Mouse (Mus musculus): ENCODE data around the gene Dmrt3. TPM values are rescaled to one million over a fixed set of nuclear protein-coding genes. Genes with fewer than 3 reads are reported as not detected.

Gene Dmrt3
- polyA plus RNA-seq, 1 experiment from 2014 or later, result not detected

- DNase-seq, result peak; percentile 93
- Histone ChIP-seq H3K4me3 (replicated peaks; ENCODE audit: low read depth, low read length) (peak overlapping the region; percentile 33), H3K27ac (replicated peaks; ENCODE audit: low read depth, low read length) (no peak overlapping the region), H3K9ac (replicated peaks; ENCODE audit: low read length) (peak overlapping the region; percentile 43; the same call in 1 of the 2 replicates), H3K36me3 (ENCODE audit: control insufficient read depth, insufficient read depth, low read length) (no peaks in the 10 kb centered on the region), H3K27me3 (ENCODE audit: control insufficient read depth, insufficient read depth, low read length) (no peaks in the 10 kb centered on the region), H3K4me1 (ENCODE audit: control insufficient read depth, insufficient read depth, low read length) (no peaks in the 10 kb centered on the region), H3K9me3 (ENCODE audit: control insufficient read depth, low read length) (no peaks in the 10 kb centered on the region), H3K4me2 (ENCODE audit: low read length) (peak overlapping the region; percentile 54)
- WGBS, result 16% methylated on average over 22 of the region's 22 CpGs
- ATAC-seq (ENCODE audit: low FRiP score, low TSS enrichment), result peak; percentile 66; the same call in 1 of the 2 replicates
These were observed 25.6 kb downstream of the Dmrt3 start for GRCm38 (mm10) chr19:25635622-25636244.

- Histone ChIP-seq H3K9me3 (ENCODE audit: control insufficient read depth, low read length) (no peaks in the 10 kb centered on the region), H3K27me3 (ENCODE audit: control insufficient read depth, insufficient read depth, low read length) (no peaks in the 10 kb centered on the region), H3K4me3 (replicated peaks; ENCODE audit: low read depth, low read length) (no peak overlapping the region), H3K4me1 (ENCODE audit: control insufficient read depth, insufficient read depth, low read length) (no peaks in the 10 kb centered on the region), H3K36me3 (ENCODE audit: control insufficient read depth, insufficient read depth, low read length) (no peaks in the 10 kb centered on the region), H3K4me2 (ENCODE audit: low read length) (no peak overlapping the region), H3K27ac (replicated peaks; ENCODE audit: low read depth, low read length) (no peak overlapping the region), H3K9ac (replicated peaks; ENCODE audit: low read length) (no peak overlapping the region)
- ATAC-seq (ENCODE audit: low FRiP score, low TSS enrichment) (no peak), DNase-seq (no peak)
- 76% methylated on average over 11 of the region's 11 CpGs for WGBS
These were observed 28.8 kb downstream of the Dmrt3 start for GRCm38 (mm10) chr19:25638766-25639361.

GRCm38 (mm10) chr19:25641786-25642185 lies 31.7 kb downstream of the Dmrt3 start:
- Histone ChIP-seq H3K27me3 (ENCODE audit: control insufficient read depth, insufficient read depth, low read length) (no peaks in the 10 kb centered on the region), H3K27ac (replicated peaks; ENCODE audit: low read depth, low read length) (no peak overlapping the region), H3K4me2 (ENCODE audit: low read length) (no peak overlapping the region), H3K9ac (replicated peaks; ENCODE audit: low read length) (no peak overlapping the region), H3K9me3 (ENCODE audit: control insufficient read depth, low read length) (no peaks in the 10 kb centered on the region), H3K4me3 (replicated peaks; ENCODE audit: low read depth, low read length) (no peak overlapping the region), H3K36me3 (ENCODE audit: control insufficient read depth, insufficient read depth, low read length) (no peaks in the 10 kb centered on the region), H3K4me1 (ENCODE audit: control insufficient read depth, insufficient read depth, low read length) (no peaks in the 10 kb centered on the region)
- DNase-seq (no peak), ATAC-seq (ENCODE audit: low FRiP score, low TSS enrichment) (no peak)
- 92% methylated on average over 6 of the region's 6 CpGs for WGBS

- DNase-seq, result no peak
These were observed 37.0 kb downstream of the Dmrt3 start for GRCm38 (mm10) chr19:25647136-25647535.

GRCm38 (mm10) chr19:25648701-25649100 lies 38.6 kb downstream of the Dmrt3 start:
- Histone ChIP-seq H3K27me3 (ENCODE audit: control insufficient read depth, insufficient read depth, low read length) (no peaks in the 10 kb centered on the region), H3K9me3 (ENCODE audit: control insufficient read depth, low read length) (no peaks in the 10 kb centered on the region), H3K36me3 (ENCODE audit: control insufficient read depth, insufficient read depth, low read length) (no peaks in the 10 kb centered on the region), H3K4me3 (replicated peaks; ENCODE audit: low read depth, low read length) (no peak overlapping the region), H3K4me2 (ENCODE audit: low read length) (no peak overlapping the region), H3K9ac (replicated peaks; ENCODE audit: low read length) (no peak overlapping the region), H3K27ac (replicated peaks; ENCODE audit: low read depth, low read length) (no peak overlapping the region), H3K4me1 (ENCODE audit: control insufficient read depth, insufficient read depth, low read length) (no peaks in the 10 kb centered on the region)
- 73% methylated on average over 4 of the region's 4 CpGs for WGBS
- no peak for ATAC-seq (ENCODE audit: low FRiP score, low TSS enrichment)
- DNase-seq, result no peak

More at GRCm38 (mm10) chr19:25647136-25647535, 37.0 kb downstream of the Dmrt3 start:
- Histone ChIP-seq H3K4me1 (ENCODE audit: control insufficient read depth, insufficient read depth, low read length) (no peaks in the 10 kb centered on the region), H3K4me2 (ENCODE audit: low read length) (no peak overlapping the region), H3K9ac (replicated peaks; ENCODE audit: low read length) (no peak overlapping the region), H3K36me3 (ENCODE audit: control insufficient read depth, insufficient read depth, low read length) (no peaks in the 10 kb centered on the region), H3K27ac (replicated peaks; ENCODE audit: low read depth, low read length) (no peak overlapping the region), H3K9me3 (ENCODE audit: control insufficient read depth, low read length) (no peaks in the 10 kb centered on the region), H3K27me3 (ENCODE audit: control insufficient read depth, insufficient read depth, low read length) (no peaks in the 10 kb centered on the region), H3K4me3 (replicated peaks; ENCODE audit: low read depth, low read length) (no peak overlapping the region)
- ATAC-seq (ENCODE audit: low FRiP score, low TSS enrichment), result no peak
- whole genome bisulfite sequencing, result 64% methylated on average over 3 of the region's 3 CpGs

GRCm38 (mm10) chr19:25650474-25650873 lies 40.4 kb downstream of the Dmrt3 start:
- no peak overlapping the region for H3K27ac ChIP-seq (replicated peaks; ENCODE audit: low read depth, low read length)
- no peak overlapping the region for H3K9ac ChIP-seq (replicated peaks; ENCODE audit: low read length)
- no peaks in the 10 kb centered on the region for H3K4me1 ChIP-seq (ENCODE audit: control insufficient read depth, insufficient read depth, low read length)
- H3K36me3 ChIP-seq (ENCODE audit: control insufficient read depth, insufficient read depth, low read length), result no peaks in the 10 kb centered on the region
- no peaks in the 10 kb centered on the region for H3K9me3 ChIP-seq (ENCODE audit: control insufficient read depth, low read length)
- 85% methylated on average over 10 of the region's 10 CpGs for WGBS
- no peak for ATAC-seq (ENCODE audit: low FRiP score, low TSS enrichment)
- no peak for DNase-seq
- no peak overlapping the region for H3K4me2 ChIP-seq (ENCODE audit: low read length)
- no peak overlapping the region for H3K4me3 ChIP-seq (replicated peaks; ENCODE audit: low read depth, low read length)
- H3K27me3 ChIP-seq (ENCODE audit: control insufficient read depth, insufficient read depth, low read length), result no peaks in the 10 kb centered on the region

- Histone ChIP-seq H3K27me3 (ENCODE audit: control insufficient read depth, insufficient read depth, low read length) (no peaks in the 10 kb centered on the region), H3K4me2 (ENCODE audit: low read length) (no peak overlapping the region), H3K9me3 (ENCODE audit: control insufficient read depth, low read length) (no peaks in the 10 kb centered on the region), H3K27ac (replicated peaks; ENCODE audit: low read depth, low read length) (no peak overlapping the region), H3K4me3 (replicated peaks; ENCODE audit: low read depth, low read length) (no peak overlapping the region), H3K4me1 (ENCODE audit: control insufficient read depth, insufficient read depth, low read length) (no peaks in the 10 kb centered on the region), H3K36me3 (ENCODE audit: control insufficient read depth, insufficient read depth, low read length) (no peaks in the 10 kb centered on the region), H3K9ac (replicated peaks; ENCODE audit: low read length) (no peak overlapping the region)
- no peak for ATAC-seq (ENCODE audit: low FRiP score, low TSS enrichment)
- WGBS, result 78% methylated on average over 5 of the region's 5 CpGs
- DNase-seq, result no peak
These were observed 42.5 kb downstream of the Dmrt3 start for GRCm38 (mm10) chr19:25652560-25652959.

GRCm38 (mm10) chr19:25654034-25654749 lies 44.1 kb downstream of the Dmrt3 start:
- H3K27ac ChIP-seq (replicated peaks; ENCODE audit: low read depth, low read length), result no peak overlapping the region
- no peaks in the 10 kb centered on the region for H3K36me3 ChIP-seq (ENCODE audit: control insufficient read depth, insufficient read depth, low read length)
- no peaks in the 10 kb centered on the region for H3K27me3 ChIP-seq (ENCODE audit: control insufficient read depth, insufficient read depth, low read length)
- ATAC-seq (ENCODE audit: low FRiP score, low TSS enrichment), result no peak
- H3K9ac ChIP-seq (replicated peaks; ENCODE audit: low read length), result no peak overlapping the region
- WGBS, result 60% methylated on average over 12 of the region's 12 CpGs
- no peak for DNase-seq
- H3K4me3 ChIP-seq (replicated peaks; ENCODE audit: low read depth, low read length), result no peak overlapping the region
- H3K4me1 ChIP-seq (ENCODE audit: control insufficient read depth, insufficient read depth, low read length), result no peaks in the 10 kb centered on the region
- no peaks in the 10 kb centered on the region for H3K9me3 ChIP-seq (ENCODE audit: control insufficient read depth, low read length)
- H3K4me2 ChIP-seq (ENCODE audit: low read length), result no peak overlapping the region
